Mouse (Mus musculus): Measurements from ENCODE around the gene Ccnd1.
A peak's percentile ranks its signal among the peaks of the same experiment; 100 is the strongest.
"Not testable (repeated sequence)": the region's sequence is repeated elsewhere in the genome, so short reads cannot be mapped to it uniquely, and the experiment has no call there.

Gene Ccnd1

DNA sequence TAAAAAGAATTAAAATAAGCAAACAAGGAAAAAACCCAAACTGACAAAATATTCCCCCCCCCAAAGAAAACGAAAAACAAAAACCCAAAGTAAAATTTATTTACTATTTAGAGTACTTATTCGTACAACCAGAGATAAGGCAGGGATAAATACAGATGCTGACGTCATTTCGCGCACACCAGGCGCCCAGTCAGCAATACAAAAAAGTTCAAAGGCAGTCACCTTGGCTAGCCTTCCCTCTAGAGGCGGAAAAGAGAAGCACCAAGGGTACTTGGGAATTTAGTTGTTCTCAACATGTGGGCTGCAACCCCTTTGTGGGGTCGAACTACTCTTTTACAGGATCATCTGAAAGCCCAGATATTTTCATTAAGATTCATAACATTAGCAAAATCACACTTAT, 31.9 kb downstream of the Ccnd1 start:
- no peak for DNase-seq (ENCODE audit: low spot score)

DNA sequence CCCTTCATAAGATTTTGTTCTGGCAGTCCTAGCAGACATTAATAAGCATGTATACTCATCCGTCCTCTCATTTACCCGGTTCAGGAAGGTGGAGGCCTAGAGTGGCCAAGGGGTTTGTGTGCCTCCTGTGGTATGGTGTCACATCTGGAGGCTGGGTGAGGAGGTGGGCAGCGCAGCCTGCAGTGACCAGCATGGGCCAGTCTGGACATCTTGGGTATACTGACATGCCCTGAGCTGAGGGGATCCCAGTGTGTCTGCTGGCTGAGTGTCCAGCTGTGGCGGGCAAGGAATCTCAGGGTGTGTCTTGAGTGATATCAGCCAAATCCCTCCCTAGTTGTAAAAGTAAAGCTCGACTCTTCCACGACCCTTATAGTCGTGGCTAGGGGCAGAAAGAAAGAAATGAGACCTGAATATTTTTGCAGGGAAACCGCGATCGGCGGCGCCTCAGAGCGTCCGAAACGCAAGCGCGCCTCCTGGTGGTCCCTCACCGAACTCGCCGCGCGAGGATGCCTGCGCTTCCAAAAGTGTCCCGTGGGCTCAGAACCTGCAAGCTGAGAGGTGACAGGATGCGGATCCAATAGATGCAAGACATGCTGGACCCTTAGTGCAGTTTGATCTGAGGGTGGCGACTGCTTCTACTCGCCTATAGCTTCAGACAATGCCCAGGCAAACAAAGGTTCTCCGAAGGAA, 32.9 kb downstream of the Ccnd1 start:
- DNase-seq (ENCODE audit: low spot score), result peak; percentile 59

- DNase-seq (ENCODE audit: low spot score), result not testable (repeated sequence)
Observed at GRCm38 (mm10) chr7:144905514-144905913, 34.2 kb downstream of the Ccnd1 start.

DNA sequence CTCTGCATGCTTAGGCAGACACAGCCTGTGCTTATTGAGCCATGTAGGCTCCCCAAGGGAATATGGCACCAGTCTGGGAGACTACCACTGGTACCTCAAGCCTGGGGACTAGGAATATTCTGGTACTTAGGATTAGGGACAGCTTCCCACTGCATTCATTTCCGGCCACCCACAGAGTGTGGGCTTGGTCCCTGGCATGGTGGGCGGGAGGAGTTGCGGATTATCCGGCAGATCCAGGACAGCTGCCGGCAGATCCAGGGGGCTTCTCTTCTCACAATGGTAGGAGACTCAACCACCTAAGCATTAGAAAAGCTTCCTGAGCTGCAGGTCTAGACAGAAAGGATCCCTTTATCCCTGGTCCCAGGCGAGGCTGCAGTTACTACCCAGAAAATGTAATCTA, 41.2 kb downstream of the Ccnd1 start:
- no peak for DNase-seq (ENCODE audit: low spot score)

DNA sequence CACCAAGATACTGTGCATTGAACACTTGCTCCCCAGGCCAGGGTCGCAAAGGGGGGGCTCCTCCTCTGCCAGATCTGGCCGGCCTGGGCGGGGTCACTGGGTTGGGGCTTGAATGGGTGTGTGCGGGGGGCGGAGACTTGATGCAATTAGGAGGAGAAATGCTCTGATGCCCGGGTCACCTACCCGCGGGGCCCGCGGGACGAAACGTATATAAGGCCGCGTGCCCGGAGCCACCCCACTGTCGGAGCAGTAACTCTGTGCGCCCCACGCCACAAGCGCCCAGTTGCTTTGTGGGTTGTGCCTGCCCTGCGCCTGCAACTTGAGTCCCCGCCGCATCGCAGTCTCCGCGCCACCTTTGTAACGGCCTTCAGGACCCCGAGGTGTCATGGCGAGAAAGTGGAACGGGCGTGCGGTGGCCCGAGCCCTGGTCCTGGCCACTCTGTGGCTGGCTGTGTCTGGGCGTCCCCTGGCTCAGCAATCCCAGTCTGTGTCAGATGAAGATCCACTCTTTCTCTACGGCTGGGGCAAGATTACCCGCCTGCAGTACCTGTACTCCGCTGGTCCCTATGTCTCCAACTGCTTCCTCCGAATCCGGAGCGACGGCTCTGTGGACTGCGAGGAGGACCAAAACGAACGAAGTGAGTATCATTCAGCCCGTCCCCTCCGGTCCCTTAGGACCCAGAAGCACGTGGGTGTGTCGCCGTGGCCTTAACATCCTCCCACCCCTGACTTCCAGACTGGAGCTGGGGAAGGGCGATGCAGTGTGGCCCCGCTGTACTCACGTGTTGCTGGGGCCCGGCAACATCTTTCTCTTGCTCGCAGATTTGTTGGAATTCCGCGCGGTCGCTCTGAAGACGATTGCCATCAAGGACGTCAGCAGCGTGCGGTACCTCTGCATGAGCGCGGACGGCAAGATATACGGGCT, 43.2 kb downstream of the Ccnd1 start, which contains the start of gene Fgf15:
Gene Fgf15, plus strand, starts transcription at position 238 of the 925 bp plus-strand sequence.
- no peak for DNase-seq (ENCODE audit: low spot score)

DNA sequence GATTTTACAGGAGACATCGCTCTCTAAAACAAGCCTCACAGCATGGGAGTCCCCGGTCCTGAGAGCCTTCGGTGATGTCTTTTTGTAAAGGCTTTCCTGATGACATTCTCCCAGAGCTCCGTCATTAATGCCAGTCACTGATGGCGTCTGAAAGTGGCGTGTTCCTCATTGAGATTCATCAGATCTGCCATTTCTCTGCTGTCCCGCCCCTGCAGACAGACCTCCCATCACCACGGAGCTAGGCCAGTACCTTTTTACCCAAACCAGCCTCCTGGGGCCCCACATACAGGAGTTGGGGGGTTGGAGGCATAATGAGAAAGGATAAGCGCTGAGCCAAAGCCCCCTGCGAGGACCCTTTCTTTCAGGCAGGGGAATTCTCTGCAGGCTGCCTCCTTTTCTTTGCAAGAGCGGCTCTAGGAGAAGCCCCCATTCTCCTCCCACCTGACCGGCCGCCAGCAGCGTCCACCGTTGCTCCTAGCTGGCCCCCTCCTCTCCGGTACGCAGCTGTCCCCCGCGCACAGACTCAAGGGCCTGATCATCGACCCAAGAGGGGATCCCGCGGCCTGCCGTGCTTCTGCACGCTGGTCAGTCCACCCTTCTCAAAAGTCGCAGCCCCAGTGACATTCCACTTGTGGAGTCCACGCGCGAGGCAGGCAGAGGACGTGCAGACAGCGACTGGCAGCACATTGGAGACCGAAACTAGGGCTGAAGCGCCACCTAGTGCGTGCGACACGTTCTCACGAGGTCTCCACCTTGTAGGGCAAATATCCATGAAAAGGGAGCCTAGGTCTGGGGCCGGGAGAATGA, 44.2 kb downstream of the Ccnd1 start:
- peak; percentile 79 for DNase-seq (ENCODE audit: low spot score)

- DNase-seq (ENCODE audit: low spot score), result no peak
Observed at GRCm38 (mm10) chr7:144894706-144895105, 45.0 kb downstream of the Ccnd1 start.

- peak; percentile 41 for DNase-seq (ENCODE audit: low spot score)
Observed at GRCm38 (mm10) chr7:144894191-144894590, 45.5 kb downstream of the Ccnd1 start.

DNA sequence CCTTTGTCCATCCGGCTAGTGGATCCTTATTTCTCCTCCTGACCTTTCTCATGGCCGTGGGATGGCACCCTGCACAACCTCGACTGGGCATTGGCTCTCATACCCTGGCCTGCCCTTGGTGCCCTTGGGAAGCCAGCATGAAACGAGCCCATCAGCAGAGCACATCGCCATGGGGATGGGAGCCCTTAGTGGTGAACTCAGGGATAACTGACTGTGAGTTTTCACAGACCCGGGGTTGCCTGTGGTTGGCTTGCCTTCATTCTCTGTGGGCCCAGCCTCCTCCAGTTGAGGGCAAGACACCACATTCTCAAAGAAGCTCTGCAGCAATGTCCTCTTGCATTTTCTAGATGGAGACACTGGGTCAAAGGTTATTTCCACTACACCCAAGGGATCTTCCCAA, 47.4 kb downstream of the Ccnd1 start:
- DNase-seq (ENCODE audit: low spot score), result no peak

DNA sequence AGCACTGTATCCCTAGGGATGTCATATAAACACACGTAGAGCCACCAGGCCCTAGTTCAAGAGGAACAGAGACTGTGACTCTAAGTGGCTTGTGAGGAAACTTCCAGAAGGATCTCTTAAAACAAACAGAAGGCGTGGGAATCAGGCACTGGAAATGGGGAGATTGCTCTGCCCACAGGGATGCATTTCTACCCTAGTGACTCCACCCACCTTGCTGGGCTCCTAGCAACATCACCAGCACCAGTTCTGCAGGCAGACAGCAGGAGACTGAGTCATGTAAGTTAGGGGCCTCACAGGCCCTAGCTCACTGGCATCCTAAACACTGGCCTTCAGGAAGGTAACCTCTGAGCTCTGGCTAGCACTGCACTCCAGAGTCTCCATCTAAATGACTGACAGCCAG, 47.9 kb downstream of the Ccnd1 start:
- DNase-seq (ENCODE audit: low spot score), result no peak

GRCm38 (mm10) chr7:144890661-144891060, 49.1 kb downstream of the Ccnd1 start:
- not testable (repeated sequence) for DNase-seq (ENCODE audit: low spot score)

DNA sequence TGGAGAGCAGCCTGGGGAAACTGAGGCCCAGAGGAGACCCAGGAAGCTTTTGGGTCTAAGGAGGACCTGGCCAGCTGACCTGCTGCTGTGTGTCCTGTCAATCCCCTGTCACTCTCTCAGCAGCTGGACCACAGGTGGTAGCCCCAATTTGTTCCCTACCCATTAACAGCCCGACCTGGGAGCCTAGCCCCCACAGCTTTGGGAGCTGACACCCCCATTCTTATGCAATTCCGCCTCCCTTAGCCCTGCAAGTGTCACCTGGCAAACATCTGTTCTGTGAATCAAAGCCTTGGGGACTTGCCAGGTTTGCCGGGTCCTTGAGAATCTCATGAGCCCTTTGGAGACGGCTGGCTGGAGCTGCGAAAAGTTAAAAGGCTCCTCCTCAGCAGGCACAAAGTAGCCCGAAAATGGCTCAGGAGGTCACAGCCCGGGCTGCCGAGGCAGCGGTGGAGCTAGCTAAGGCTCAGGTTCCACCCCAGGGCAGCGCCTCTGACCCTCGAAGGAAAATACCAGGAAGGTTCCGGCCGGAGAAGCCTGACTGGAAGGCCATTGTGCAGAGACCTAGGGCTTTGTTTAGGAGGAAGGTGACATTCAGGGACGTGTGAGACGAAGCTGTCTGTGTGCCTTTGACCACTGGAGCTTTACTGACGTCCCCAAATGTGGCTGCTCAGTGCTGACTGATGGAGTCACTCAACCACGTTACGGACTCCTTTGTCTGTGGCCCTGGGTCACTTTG, 51.0 kb downstream of the Ccnd1 start:
- no peak for DNase-seq (ENCODE audit: low spot score)

DNA sequence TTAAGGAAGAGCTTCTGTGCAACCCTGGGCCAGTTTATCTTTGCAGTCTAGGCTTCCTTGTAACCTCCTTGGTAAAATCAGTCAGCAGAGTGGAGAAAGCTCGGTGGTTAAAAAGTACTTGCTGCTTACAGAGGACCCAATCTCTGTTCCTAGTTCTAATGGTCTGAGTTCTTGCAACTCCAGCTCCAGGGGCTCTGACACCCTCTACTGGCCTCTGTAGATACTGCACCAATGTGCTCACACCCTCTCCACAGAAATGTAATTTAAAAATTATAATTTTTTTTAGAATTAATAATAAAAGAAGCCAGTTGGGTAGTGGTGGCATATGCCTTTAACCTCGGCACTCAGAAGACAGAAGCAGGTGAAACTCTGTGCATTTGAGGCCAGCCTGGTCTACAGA, 52.1 kb downstream of the Ccnd1 start:
- DNase-seq (ENCODE audit: low spot score), result no peak

DNA sequence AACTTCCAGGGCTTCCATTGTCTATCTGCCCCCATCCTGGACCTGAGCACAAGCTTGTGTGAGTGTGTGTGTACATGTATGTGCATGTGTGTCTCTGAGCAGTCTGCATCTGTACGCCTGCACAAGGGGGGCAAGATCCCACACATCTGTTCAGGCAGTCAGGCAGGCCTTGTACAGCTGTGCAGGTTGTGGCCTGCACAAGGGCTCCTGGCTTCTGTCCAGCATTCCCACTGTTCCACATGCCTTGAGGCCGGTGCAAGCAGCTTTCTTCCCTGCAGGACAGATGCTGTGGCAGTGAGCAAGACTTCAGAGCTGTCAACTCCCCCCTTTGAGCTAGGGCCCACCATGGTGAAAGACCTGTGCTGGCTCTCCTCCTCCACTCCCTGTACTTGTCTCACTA, 56.6 kb downstream of the Ccnd1 start:
- DNase-seq (ENCODE audit: low spot score), result peak; percentile 25

Measured in urinary bladder, postnatal 14 days (tissue).